Mouse (Mus musculus) heart, embryonic 10.5 days (tissue): ENCODE results near the gene Shq1. TPM values are rescaled to one million over a fixed set of nuclear protein-coding genes. Genes with fewer than 3 reads are reported as not detected.

Experiments
- DNase-seq: peaks from one replicate; pipeline ENCODE4 v3.0.0-alpha.2; 2017; ENCODE audit warnings: low spot score
- H3K27ac ChIP-seq: fragments of 300-500 bp; sonication (generic); 2 replicates; pipeline ENCODE4 v1.5.1; 2016; ENCODE audit warnings: mild to moderate bottlenecking
- H3K27me3 ChIP-seq: fragments of 300-500 bp; sonication (generic); 2 replicates; pipeline ENCODE4 v1.6.1; 2016; ENCODE audit warnings: mild to moderate bottlenecking; ENCODE audit not compliant: poor library complexity, insufficient read depth, severe bottlenecking
- H3K36me3 ChIP-seq: fragments of 300-500 bp; sonication (generic); 2 replicates; pipeline ENCODE4 v1.6.1; 2016; ENCODE audit warnings: mild to moderate bottlenecking, moderate library complexity
- H3K4me1 ChIP-seq: fragments of 300-500 bp; sonication (generic); 2 replicates; pipeline ENCODE4 v1.6.1; 2016; ENCODE audit warnings: mild to moderate bottlenecking
- H3K4me3 ChIP-seq: fragments of 300-500 bp; sonication (generic); 2 replicates; pipeline ENCODE4 v1.5.1; 2016; ENCODE audit warnings: mild to moderate bottlenecking, moderate library complexity
- H3K9me3 ChIP-seq: fragments of 300-500 bp; sonication (generic); 2 replicates; pipeline ENCODE4 v1.6.1; 2016; ENCODE audit warnings: mild to moderate bottlenecking, moderate library complexity
- WGBS: fragments of 180-500 bp; shearing (Covaris S2); methylation state at CpG from one replicate; pipeline ENCODE4 v1.1.7; 2016; 5-methylcytosine and 5-hydroxymethylcytosine counted together
- polyA plus RNA-seq: library from polyadenylated mRNA; unstranded; fragments of >200 nt; fragmentation: Nextera tagmentation; extraction: Ambion mirVana; gene quantifications from 2 replicates; pipeline ENCODE4 v1.2.1, GENCODE M21; 2016

Shq1 gene
- polyA plus RNA-seq, result 15.4 and 17.8 TPM in 2 replicates

GRCm38 (mm10) chr6:100670880-100671344 is at the start of gene Shq1:
Shq1 (minus strand) TSS chr6:100671157.
- Histone ChIP-seq H3K4me1 (peaks cover 10% of the 10 kb centered on the region; the same call in 1 of the 2 replicates), H3K27ac (peak within 1 kb of the TSS; percentile 90), H3K27me3 (peaks cover 5% of the 10 kb centered on the region; the same call in 1 of the 2 replicates), H3K36me3 (no peaks in the 10 kb centered on the region), H3K9me3 (no peaks in the 10 kb centered on the region), H3K4me3 (peak within 1 kb of the TSS; percentile 96)
- under 1% methylated on average over 49 of the region's 49 CpGs for WGBS
- peak; percentile 89 for DNase-seq

- Histone ChIP-seq H3K27me3 (peaks cover 6% of the 10 kb centered on the region; the same call in 1 of the 2 replicates), H3K27ac (no peak overlapping the region), H3K4me3 (no peak overlapping the region), H3K9me3 (no peaks in the 10 kb centered on the region), H3K4me1 (peaks cover 10% of the 10 kb centered on the region), H3K36me3 (no peaks in the 10 kb centered on the region)
- no peak for DNase-seq
- 82% methylated on average over 6 of the region's 6 CpGs for WGBS
Measured at GRCm38 (mm10) chr6:100720098-100720501, 49.1 kb upstream of the Shq1 start.

DNA sequence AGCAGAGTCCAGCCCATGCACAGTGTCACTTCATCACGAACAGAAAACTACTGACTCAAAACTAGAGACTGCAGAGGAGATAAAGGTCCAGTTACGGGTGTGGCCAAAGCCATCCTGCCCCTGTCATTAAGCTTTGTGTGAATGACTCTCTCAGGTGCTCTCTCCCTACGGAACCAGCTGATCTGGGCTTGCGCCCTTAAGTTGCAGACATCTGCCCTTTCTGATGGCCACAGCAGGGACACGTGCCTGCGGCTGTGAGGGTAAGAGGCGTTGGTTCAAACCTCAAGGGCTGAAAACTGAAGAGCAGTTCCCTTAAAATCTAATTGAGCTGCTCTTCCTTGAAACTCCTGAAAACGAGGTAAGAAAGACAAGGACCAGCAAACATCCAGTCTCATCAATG is 45.9 kb upstream of the Shq1 start:
- Histone ChIP-seq H3K9me3 (no peaks in the 10 kb centered on the region), H3K4me1 (peaks cover 10% of the 10 kb centered on the region), H3K27me3 (peaks cover 6% of the 10 kb centered on the region; the same call in 1 of the 2 replicates), H3K4me3 (no peak overlapping the region), H3K27ac (no peak overlapping the region), H3K36me3 (no peaks in the 10 kb centered on the region)
- WGBS, result 57% methylated on average over 8 of the region's 8 CpGs
- no peak for DNase-seq

- H3K9me3 ChIP-seq, result no peaks in the 10 kb centered on the region
- no peak overlapping the region for H3K27ac ChIP-seq
- no peaks in the 10 kb centered on the region for H3K36me3 ChIP-seq
- H3K4me3 ChIP-seq, result no peak overlapping the region
- H3K4me1 ChIP-seq, result peaks cover 7% of the 10 kb centered on the region
- peaks cover 6% of the 10 kb centered on the region; the same call in 1 of the 2 replicates for H3K27me3 ChIP-seq
- DNase-seq, result no peak
- 62% methylated on average over 7 of the region's 7 CpGs for WGBS
Measured at GRCm38 (mm10) chr6:100716152-100716551, 45.2 kb upstream of the Shq1 start.

- 72% methylated on average over 8 of the region's 8 CpGs for WGBS
- Histone ChIP-seq H3K4me1 (no peaks in the 10 kb centered on the region), H3K4me3 (no peak overlapping the region), H3K27ac (no peak overlapping the region), H3K36me3 (no peaks in the 10 kb centered on the region), H3K9me3 (no peaks in the 10 kb centered on the region), H3K27me3 (peaks cover 6% of the 10 kb centered on the region; the same call in 1 of the 2 replicates)
- DNase-seq, result no peak
Measured at GRCm38 (mm10) chr6:100715296-100715828, 44.4 kb upstream of the Shq1 start.

- Histone ChIP-seq H3K27me3 (peaks cover 6% of the 10 kb centered on the region), H3K36me3 (no peaks in the 10 kb centered on the region), H3K4me1 (no peaks in the 10 kb centered on the region), H3K4me3 (no peak overlapping the region), H3K27ac (no peak overlapping the region), H3K9me3 (no peaks in the 10 kb centered on the region)
- WGBS, result 70% methylated on average over 5 of the region's 5 CpGs
- no peak for DNase-seq
Measured at GRCm38 (mm10) chr6:100710866-100711265, 39.9 kb upstream of the Shq1 start.

- DNase-seq, result no peak
- Histone ChIP-seq H3K27ac (no peak overlapping the region), H3K9me3 (no peaks in the 10 kb centered on the region), H3K36me3 (no peaks in the 10 kb centered on the region), H3K27me3 (peaks cover 9% of the 10 kb centered on the region), H3K4me3 (no peak overlapping the region), H3K4me1 (peaks cover 5% of the 10 kb centered on the region; the same call in 1 of the 2 replicates)
- WGBS, result 40% methylated on average over 4 of the region's 4 CpGs
Measured at GRCm38 (mm10) chr6:100710170-100710569, 39.2 kb upstream of the Shq1 start.

DNA sequence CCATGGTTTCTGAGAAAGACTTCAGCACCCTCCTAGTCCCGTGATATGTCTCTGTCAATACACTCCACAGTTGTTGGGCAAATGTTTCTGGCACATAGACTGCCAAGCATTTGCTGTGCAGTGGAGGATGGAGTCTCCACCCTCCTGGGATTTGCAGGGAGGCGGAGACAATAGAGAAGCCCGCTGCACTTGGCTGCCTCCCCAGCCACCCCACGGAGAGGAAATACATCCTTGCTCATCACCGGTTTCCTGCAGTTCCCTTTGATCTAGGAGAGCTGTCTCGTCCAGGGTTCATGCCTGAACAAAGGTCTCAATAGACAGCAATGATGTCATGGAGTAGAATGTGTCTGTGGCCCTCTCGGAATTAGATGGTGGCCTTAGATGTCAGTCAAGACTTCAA is 38.5 kb upstream of the Shq1 start:
- Histone ChIP-seq H3K4me1 (peaks cover 11% of the 10 kb centered on the region; the same call in 1 of the 2 replicates), H3K9me3 (no peaks in the 10 kb centered on the region), H3K27ac (no peak overlapping the region), H3K36me3 (no peaks in the 10 kb centered on the region), H3K4me3 (no peak overlapping the region), H3K27me3 (peaks cover 15% of the 10 kb centered on the region)
- DNase-seq, result no peak
- WGBS, result 38% methylated on average over 7 of the region's 7 CpGs

DNA sequence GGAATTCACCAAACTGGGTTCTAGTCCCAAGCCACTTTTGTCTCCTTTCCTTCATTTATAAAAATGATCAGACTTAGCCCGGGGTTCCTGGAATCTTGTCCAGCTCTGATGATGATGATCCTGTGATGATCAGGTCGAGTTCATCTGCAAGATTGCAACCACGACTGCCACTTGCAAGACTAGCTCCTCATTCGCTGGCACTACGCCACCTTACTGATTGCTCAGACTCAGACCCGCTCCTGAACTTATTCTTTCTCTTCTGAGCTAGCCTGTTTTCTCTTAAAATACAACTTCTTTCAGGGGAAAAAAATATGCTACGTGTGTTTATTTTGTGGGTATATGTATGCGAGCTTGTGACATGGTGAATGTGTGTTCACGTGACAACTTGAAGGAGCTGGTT is 38.0 kb upstream of the Shq1 start:
- Histone ChIP-seq H3K27ac (no peak overlapping the region), H3K4me1 (peaks cover 14% of the 10 kb centered on the region), H3K4me3 (no peak overlapping the region), H3K27me3 (peaks cover 20% of the 10 kb centered on the region), H3K36me3 (no peaks in the 10 kb centered on the region), H3K9me3 (no peaks in the 10 kb centered on the region)
- DNase-seq, result no peak
- WGBS, result 84% methylated on average over 9 of the region's 9 CpGs

GRCm38 (mm10) chr6:100708248-100708647 is 37.3 kb upstream of the Shq1 start:
- 46% methylated on average over 1 of the region's 1 CpGs for WGBS
- no peak overlapping the region for H3K27ac ChIP-seq
- H3K36me3 ChIP-seq, result no peaks in the 10 kb centered on the region

GRCm38 (mm10) chr6:100707557-100707956 is 36.6 kb upstream of the Shq1 start:
- Histone ChIP-seq H3K4me3 (no peak overlapping the region), H3K27ac (no peak overlapping the region), H3K4me1 (peaks cover 14% of the 10 kb centered on the region), H3K9me3 (no peaks in the 10 kb centered on the region), H3K36me3 (no peaks in the 10 kb centered on the region), H3K27me3 (peaks cover 34% of the 10 kb centered on the region)
- 66% methylated on average over 7 of the region's 7 CpGs for WGBS
- DNase-seq, result no peak

More at GRCm38 (mm10) chr6:100708248-100708647, 37.3 kb upstream of the Shq1 start:
- no peaks in the 10 kb centered on the region for H3K9me3 ChIP-seq
- H3K4me3 ChIP-seq, result no peak overlapping the region
- no peak for DNase-seq
- peaks cover 27% of the 10 kb centered on the region for H3K27me3 ChIP-seq
- H3K4me1 ChIP-seq, result peaks cover 14% of the 10 kb centered on the region

DNA sequence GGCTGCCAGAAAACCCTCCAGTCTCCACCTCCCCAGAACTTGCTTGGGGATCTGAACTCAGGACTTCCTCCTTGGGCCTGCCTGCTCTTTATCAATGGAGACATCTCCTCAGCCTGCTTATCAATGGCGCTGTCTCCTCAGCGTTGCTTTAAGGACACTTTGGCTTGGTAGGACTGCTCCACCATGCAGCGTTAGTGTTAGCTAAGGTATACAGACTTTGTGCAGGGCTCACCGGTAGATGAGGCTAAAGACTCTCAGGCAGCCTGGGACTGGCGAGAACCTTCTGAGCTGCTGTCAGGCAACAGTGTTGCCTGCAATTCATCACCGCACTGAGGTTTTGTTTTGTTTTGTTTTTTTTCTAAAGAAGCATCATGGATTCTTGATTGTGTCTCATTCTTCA is 35.9 kb upstream of the Shq1 start:
- WGBS, result 60% methylated on average over 6 of the region's 6 CpGs
- Histone ChIP-seq H3K27ac (no peak overlapping the region), H3K4me1 (peaks cover 14% of the 10 kb centered on the region), H3K36me3 (no peaks in the 10 kb centered on the region), H3K27me3 (peaks cover 35% of the 10 kb centered on the region), H3K9me3 (no peaks in the 10 kb centered on the region), H3K4me3 (no peak overlapping the region)
- DNase-seq, result no peak

DNA sequence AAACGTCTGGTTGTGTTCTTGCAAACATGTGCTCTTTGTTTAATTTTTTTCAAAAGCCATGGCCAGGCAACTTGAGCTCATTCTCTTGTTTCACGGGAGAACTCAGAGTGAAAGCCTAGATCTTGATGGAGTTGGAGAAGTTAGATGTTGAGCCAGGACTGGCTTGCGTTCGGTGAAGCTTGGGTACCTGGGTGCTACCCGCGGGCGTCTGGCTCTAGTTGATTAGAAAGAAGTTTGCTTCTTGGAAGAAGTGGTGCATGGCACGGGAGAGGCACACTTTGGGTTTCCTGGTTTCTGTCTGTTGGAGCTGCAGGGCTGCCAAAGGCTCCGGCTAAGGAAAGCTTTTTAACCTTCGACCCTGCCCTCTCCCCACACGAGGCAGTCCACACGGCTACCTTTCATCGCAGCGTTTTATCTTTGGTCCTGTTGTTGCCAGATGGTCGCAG is 34.4 kb upstream of the Shq1 start:
- Histone ChIP-seq H3K27ac (no peak overlapping the region; the same call in 1 of the 2 replicates), H3K9me3 (no peaks in the 10 kb centered on the region), H3K36me3 (no peaks in the 10 kb centered on the region), H3K27me3 (peaks cover 35% of the 10 kb centered on the region), H3K4me3 (peak overlapping the region; percentile 80), H3K4me1 (peaks cover 14% of the 10 kb centered on the region)
- peak; percentile 63 for DNase-seq
- WGBS, result under 1% methylated on average over 15 of the region's 15 CpGs
